Mouse (Mus musculus) limb, embryonic 12.5 days (tissue): Measurements from ENCODE around the gene Samd5. TPM values are rescaled to one million over a fixed set of nuclear protein-coding genes. Genes with fewer than 3 reads are reported as not detected.

Experiments used
- ATAC-seq: fragments of 200-750 bp; cut with Nextera tagmentation; 2 replicates; pipeline ENCODE4 v1.8.0; 2017; ENCODE audit warnings: low read depth, moderate TSS enrichment; ENCODE audit not compliant: insufficient number of reproducible peaks, insufficient read depth, low FRiP score, low TSS enrichment
- H3K27ac ChIP-seq: fragments of 300-500 bp; sonication (generic); 2 replicates; pipeline ENCODE4 v1.5.1; 2016; ENCODE audit warnings: mild to moderate bottlenecking, moderate library complexity
- H3K27me3 ChIP-seq: fragments of 300-500 bp; sonication (generic); 2 replicates; pipeline ENCODE4 v1.6.1; 2016; ENCODE audit warnings: mild to moderate bottlenecking, moderate library complexity
- H3K36me3 ChIP-seq: fragments of 300-500 bp; sonication (generic); 2 replicates; pipeline ENCODE4 v1.6.1; 2016; ENCODE audit warnings: mild to moderate bottlenecking, moderate library complexity
- H3K4me1 ChIP-seq: fragments of 300-500 bp; sonication (generic); replicated peaks from 2 replicates; pipeline ENCODE4 v1.6.1; 2016
- H3K4me2 ChIP-seq: fragments of 300-500 bp; sonication (generic); 2 replicates; pipeline ENCODE4 v1.6.1; 2016; ENCODE audit warnings: mild to moderate bottlenecking, moderate library complexity
- H3K4me3 ChIP-seq: fragments of 300-500 bp; sonication (generic); replicated peaks from 2 replicates; pipeline ENCODE4 v1.5.1; 2016; ENCODE audit warnings: mild to moderate bottlenecking
- H3K9ac ChIP-seq: fragments of 300-500 bp; sonication (generic); replicated peaks from 2 replicates; pipeline ENCODE4 v1.6.1; 2016; ENCODE audit warnings: mild to moderate bottlenecking, moderate library complexity
- H3K9me3 ChIP-seq: fragments of 300-500 bp; sonication (generic); 2 replicates; pipeline ENCODE4 v1.6.1; 2016; ENCODE audit warnings: mild to moderate bottlenecking, moderate library complexity
- WGBS: fragments of 180-500 bp; shearing (Covaris S2); methylation state at CpG from one replicate; pipeline ENCODE4 v1.1.7; 2016; 5-methylcytosine and 5-hydroxymethylcytosine counted together
- polyA plus RNA-seq: library from polyadenylated mRNA; unstranded; fragments of >200 nt; fragmentation: Nextera tagmentation; extraction: Ambion mirVana; gene quantifications from 2 replicates; pipeline ENCODE4 v1.2.1, GENCODE M21; 2016

The Samd5 gene
- polyA plus RNA-seq, 1 experiment from 2014 or later: 2.9 TPM

GRCm38 (mm10) chr10:9648464-9648863 is 26.5 kb downstream of the Samd5 start:
- no peak overlapping the region for H3K4me2 ChIP-seq
- no peak overlapping the region for H3K9ac ChIP-seq
- peaks cover 6% of the 10 kb centered on the region; the same call in 1 of the 2 replicates for H3K4me1 ChIP-seq
- no peaks in the 10 kb centered on the region for H3K36me3 ChIP-seq
- ATAC-seq: no peak
- no peaks in the 10 kb centered on the region for H3K27me3 ChIP-seq
- no peak overlapping the region for H3K4me3 ChIP-seq
- H3K9me3 ChIP-seq: no peaks in the 10 kb centered on the region
- WGBS: 75% methylated on average over 2 of the region's 2 CpGs
- H3K27ac ChIP-seq: no peak overlapping the region

DNA sequence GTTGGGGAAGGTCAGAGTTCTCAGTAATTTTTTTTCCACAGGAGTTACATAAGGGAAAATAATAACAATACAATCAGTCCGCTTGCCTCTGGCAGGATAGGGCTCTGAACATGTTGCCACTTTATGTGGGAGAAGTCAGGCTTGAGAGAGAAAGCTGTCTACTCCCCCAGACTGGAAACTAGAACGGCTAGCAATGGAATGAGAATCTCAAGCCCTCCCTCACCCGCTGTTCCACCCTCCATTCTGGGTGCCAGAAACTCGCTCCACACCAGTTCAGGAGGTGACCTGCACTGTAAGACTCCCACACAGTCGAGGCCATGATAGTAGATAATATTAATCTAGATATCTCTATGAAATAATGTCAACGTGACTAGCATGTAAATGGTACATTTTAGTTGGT is 27.3 kb downstream of the Samd5 start:
- no peak for ATAC-seq
- no peaks in the 10 kb centered on the region for H3K9me3 ChIP-seq
- H3K36me3 ChIP-seq: no peaks in the 10 kb centered on the region
- H3K27ac ChIP-seq: no peak overlapping the region
- peaks cover 6% of the 10 kb centered on the region; the same call in 1 of the 2 replicates for H3K4me1 ChIP-seq
- H3K9ac ChIP-seq: no peak overlapping the region
- H3K4me2 ChIP-seq: no peak overlapping the region
- 83% methylated on average over 6 of the region's 6 CpGs for WGBS
- no peak overlapping the region for H3K4me3 ChIP-seq
- H3K27me3 ChIP-seq: no peaks in the 10 kb centered on the region

DNA sequence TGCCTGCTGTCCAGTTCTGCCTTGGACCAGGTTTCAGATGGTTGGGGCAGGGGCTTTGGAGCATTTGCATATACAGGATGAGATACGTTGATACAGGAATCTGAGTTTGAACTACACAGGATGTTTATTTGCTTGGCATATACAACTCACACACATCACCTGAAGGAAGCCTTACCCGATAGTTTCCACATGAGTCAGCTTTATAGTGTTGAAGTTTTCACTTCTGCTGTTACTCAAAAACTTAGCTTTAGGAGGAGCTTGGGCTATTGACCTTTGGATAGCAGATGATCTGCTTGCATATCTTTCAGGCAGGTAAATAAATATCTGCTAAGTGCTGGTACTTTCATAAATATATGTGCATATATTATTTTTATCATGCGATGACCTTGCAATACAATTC is 28.6 kb downstream of the Samd5 start:
- no peaks in the 10 kb centered on the region for H3K27me3 ChIP-seq
- peaks cover 6% of the 10 kb centered on the region; the same call in 1 of the 2 replicates for H3K4me1 ChIP-seq
- H3K4me3 ChIP-seq: no peak overlapping the region
- H3K4me2 ChIP-seq: no peak overlapping the region
- no peak overlapping the region for H3K9ac ChIP-seq
- no peak for ATAC-seq
- 85% methylated on average over 3 of the region's 3 CpGs for WGBS
- no peaks in the 10 kb centered on the region for H3K36me3 ChIP-seq
- no peak overlapping the region for H3K27ac ChIP-seq
- no peaks in the 10 kb centered on the region for H3K9me3 ChIP-seq

GRCm38 (mm10) chr10:9643531-9643930 is 31.5 kb downstream of the Samd5 start:
- WGBS: 58% methylated on average over 6 of the region's 6 CpGs
- Histone ChIP-seq H3K4me3 (no peak overlapping the region), H3K27ac (no peak overlapping the region), H3K4me1 (no peaks in the 10 kb centered on the region), H3K36me3 (no peaks in the 10 kb centered on the region), H3K27me3 (no peaks in the 10 kb centered on the region), H3K9me3 (no peaks in the 10 kb centered on the region), H3K4me2 (no peak overlapping the region), H3K9ac (no peak overlapping the region)
- ATAC-seq: no peak

- H3K27me3 ChIP-seq: no peaks in the 10 kb centered on the region
- H3K9me3 ChIP-seq: no peaks in the 10 kb centered on the region
- no peak overlapping the region for H3K9ac ChIP-seq
- H3K36me3 ChIP-seq: no peaks in the 10 kb centered on the region
- 92% methylated on average over 4 of the region's 4 CpGs for WGBS
- no peak overlapping the region for H3K27ac ChIP-seq
- ATAC-seq: no peak
- no peak overlapping the region for H3K4me3 ChIP-seq
- no peaks in the 10 kb centered on the region for H3K4me1 ChIP-seq
- H3K4me2 ChIP-seq: no peak overlapping the region
Measured at GRCm38 (mm10) chr10:9642077-9642476, 32.9 kb downstream of the Samd5 start.

DNA sequence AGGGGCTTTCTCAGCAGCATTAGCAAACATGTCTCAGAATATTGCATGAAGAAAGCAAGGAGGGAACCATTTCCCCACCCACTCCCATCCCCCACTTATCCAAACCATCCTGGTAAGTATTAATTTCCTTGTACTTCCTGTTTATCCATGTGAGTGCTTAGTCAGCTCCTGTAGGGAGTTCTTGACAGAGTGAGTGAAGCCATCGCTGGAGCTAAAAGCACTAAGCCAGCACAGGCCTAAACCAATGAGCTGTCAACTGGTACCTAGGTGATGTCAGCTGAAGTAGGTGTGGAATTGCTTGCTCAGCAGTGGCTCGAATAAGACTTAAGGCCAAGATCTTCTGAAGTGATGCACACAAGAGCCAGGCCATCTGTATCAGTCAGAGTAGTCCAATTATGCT is 34.3 kb downstream of the Samd5 start:
- H3K9me3 ChIP-seq: no peaks in the 10 kb centered on the region
- H3K27ac ChIP-seq: no peak overlapping the region
- no peak overlapping the region for H3K4me3 ChIP-seq
- no peak for ATAC-seq
- 78% methylated on average over 2 of the region's 2 CpGs for WGBS
- no peak overlapping the region for H3K4me2 ChIP-seq
- no peaks in the 10 kb centered on the region for H3K27me3 ChIP-seq
- H3K36me3 ChIP-seq: no peaks in the 10 kb centered on the region
- no peaks in the 10 kb centered on the region for H3K4me1 ChIP-seq
- H3K9ac ChIP-seq: no peak overlapping the region

DNA sequence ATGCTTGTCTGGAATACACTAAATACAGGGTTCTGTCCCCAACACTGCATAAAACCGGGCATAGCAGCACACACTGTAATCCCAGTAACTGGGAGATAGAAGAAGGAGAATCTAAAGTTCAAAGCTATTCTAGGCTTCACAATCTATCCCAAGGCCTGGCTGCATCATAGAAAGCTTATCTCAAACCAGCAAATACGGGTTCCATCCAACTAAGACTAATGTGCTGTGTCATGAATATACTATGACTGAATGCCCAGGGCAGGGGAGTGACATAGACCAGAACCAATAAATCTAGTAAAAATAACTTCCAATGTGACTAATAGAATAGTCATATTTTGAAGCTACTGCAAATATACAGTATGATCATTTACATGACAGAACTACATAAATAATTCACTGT is 35.0 kb downstream of the Samd5 start:
- Histone ChIP-seq H3K36me3 (no peaks in the 10 kb centered on the region), H3K27ac (no peak overlapping the region), H3K9me3 (no peaks in the 10 kb centered on the region), H3K27me3 (no peaks in the 10 kb centered on the region), H3K4me2 (no peak overlapping the region), H3K9ac (no peak overlapping the region), H3K4me1 (no peaks in the 10 kb centered on the region), H3K4me3 (no peak overlapping the region)
- 81% methylated on average over 2 of the region's 2 CpGs for WGBS
- ATAC-seq: no peak

DNA sequence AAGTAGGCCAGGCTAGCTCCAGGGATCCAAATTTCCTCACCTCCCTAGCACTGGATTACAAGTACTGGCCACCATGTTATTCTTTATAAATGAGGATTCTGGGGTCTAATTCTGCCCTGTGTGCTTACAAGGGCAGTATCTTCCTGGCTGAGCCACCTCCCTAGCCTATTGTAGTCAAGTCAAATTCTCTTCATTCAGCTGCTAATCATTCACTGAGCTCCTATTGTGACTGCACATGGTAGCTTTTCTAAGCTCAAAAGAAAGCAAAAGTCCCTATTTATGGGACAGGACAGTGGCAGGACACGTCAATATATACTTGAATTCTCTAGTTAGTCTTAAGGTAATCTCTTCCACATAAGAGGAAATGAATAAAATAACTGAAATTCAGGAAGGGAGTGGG is 49.7 kb downstream of the Samd5 start:
- H3K4me1 ChIP-seq: no peaks in the 10 kb centered on the region
- H3K9me3 ChIP-seq: no peaks in the 10 kb centered on the region
- no peak overlapping the region for H3K9ac ChIP-seq
- no peak overlapping the region for H3K27ac ChIP-seq
- no peaks in the 10 kb centered on the region for H3K27me3 ChIP-seq
- H3K4me3 ChIP-seq: no peak overlapping the region
- no peak for ATAC-seq
- no peaks in the 10 kb centered on the region for H3K36me3 ChIP-seq
- H3K4me2 ChIP-seq: no peak overlapping the region
- 76% methylated on average over 1 of the region's 1 CpGs for WGBS

DNA sequence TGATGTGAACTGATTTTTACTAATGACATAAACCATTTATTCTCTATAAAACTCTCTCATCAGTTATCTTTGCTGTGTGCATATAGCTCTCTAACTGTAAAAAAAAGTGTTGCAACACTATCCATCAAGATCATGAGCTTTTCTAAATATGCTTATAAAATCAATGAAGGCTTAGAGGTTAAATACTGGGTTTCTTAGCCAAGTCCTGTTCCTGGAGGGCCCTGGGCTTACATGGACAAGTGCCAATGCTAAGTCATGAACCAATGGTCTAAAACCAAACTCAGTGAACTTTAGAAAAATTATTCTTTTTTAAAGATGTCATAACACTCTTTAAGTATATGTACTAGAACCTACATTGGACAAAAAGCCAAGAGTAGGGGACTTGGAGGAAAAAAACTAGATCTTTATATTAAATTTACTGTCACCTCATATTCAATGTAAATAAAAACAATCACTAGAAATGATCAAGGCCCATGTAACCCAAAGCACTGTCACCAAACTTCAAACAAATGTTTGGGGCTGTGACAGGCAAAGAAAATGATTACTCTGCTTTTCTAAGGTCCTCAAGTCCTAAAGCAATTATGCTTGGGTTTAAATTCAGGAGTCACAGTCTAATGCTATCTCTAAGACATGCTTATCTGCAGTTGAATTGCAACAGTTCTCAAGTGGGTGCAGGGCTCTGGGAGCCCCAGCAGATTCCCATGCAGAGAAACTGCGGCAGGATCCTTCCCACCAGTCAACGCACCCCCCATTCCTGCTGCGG is 52.9 kb downstream of the Samd5 start:
- no peaks in the 10 kb centered on the region for H3K4me1 ChIP-seq
- H3K9ac ChIP-seq: no peak overlapping the region
- no peaks in the 10 kb centered on the region for H3K27me3 ChIP-seq
- no peak overlapping the region for H3K4me3 ChIP-seq
- no peaks in the 10 kb centered on the region for H3K9me3 ChIP-seq
- H3K36me3 ChIP-seq: no peaks in the 10 kb centered on the region
- H3K4me2 ChIP-seq: no peak overlapping the region
- no peak for ATAC-seq
- 84% methylated on average over 3 of the region's 3 CpGs for WGBS
- no peak overlapping the region for H3K27ac ChIP-seq

- ATAC-seq: no peak
- H3K27me3 ChIP-seq: no peaks in the 10 kb centered on the region
- H3K4me3 ChIP-seq: no peak overlapping the region
- no peaks in the 10 kb centered on the region for H3K9me3 ChIP-seq
- H3K9ac ChIP-seq: no peak overlapping the region
- no peaks in the 10 kb centered on the region for H3K4me1 ChIP-seq
- no peak overlapping the region for H3K27ac ChIP-seq
- H3K4me2 ChIP-seq: no peak overlapping the region
- no peaks in the 10 kb centered on the region for H3K36me3 ChIP-seq
- WGBS: 41% methylated on average over 1 of the region's 1 CpGs
Measured at GRCm38 (mm10) chr10:9621055-9621454, 54.0 kb downstream of the Samd5 start.

DNA sequence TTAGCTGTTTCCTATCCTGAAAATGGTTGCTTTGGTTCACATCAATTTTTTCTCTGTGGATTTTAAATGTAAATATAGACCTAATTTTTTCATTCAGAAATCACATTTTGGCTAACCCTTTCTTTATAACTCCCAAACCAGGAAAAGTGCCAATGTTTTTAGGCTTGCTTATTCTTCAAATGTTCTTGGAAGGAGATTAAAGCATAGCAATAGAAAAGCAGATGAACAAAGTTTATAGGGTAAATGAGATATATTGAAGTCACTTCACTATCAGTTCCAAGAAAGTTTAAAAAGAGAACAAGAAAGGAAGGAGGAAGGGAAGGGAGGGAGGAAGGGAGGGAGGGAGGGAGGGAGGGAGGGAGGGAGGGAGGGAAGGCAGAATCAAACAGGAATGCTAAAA is 60.0 kb downstream of the Samd5 start:
- Histone ChIP-seq H3K27me3 (no peaks in the 10 kb centered on the region), H3K9ac (no peak overlapping the region), H3K4me3 (no peak overlapping the region), H3K9me3 (no peaks in the 10 kb centered on the region), H3K27ac (no peak overlapping the region), H3K36me3 (no peaks in the 10 kb centered on the region), H3K4me2 (no peak overlapping the region), H3K4me1 (no peaks in the 10 kb centered on the region)
- ATAC-seq: no peak

DNA sequence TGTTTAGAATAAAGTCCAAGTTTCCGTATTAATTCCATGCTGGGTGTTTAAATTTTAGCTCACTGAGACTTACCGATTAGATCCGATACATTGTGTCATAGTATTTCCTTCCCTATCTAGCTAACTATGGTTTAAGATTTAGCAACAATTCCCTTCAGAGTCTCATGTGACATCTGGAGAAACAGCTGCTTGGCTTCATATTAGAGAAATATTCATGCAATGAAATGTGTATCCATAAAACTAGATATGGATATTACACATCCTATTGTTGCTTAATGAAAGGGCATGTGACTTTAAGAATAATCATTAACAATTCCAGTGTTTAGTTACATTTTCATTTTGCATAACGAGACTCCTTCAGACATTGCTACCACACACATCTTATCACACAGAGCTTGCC is 66.2 kb downstream of the Samd5 start:
- no peak overlapping the region for H3K9ac ChIP-seq
- H3K27me3 ChIP-seq: no peaks in the 10 kb centered on the region
- no peak overlapping the region for H3K4me2 ChIP-seq
- 86% methylated on average over 4 of the region's 4 CpGs for WGBS
- no peak overlapping the region for H3K4me3 ChIP-seq
- H3K36me3 ChIP-seq: no peaks in the 10 kb centered on the region
- no peaks in the 10 kb centered on the region for H3K9me3 ChIP-seq
- H3K27ac ChIP-seq: no peak overlapping the region
- no peak for ATAC-seq
- no peaks in the 10 kb centered on the region for H3K4me1 ChIP-seq
